Mouse (Mus musculus): ENCODE data around the gene Tcf20. TPM values are rescaled to one million over a fixed set of nuclear protein-coding genes. Genes with fewer than 3 reads are reported as not detected.

Tcf20 gene
- polyA plus RNA-seq, 1 experiment from 2014 or later: 16.0 TPM

GRCm38 (mm10) chr15:82989190-82989704, 1.6 kb upstream of the Tcf20 start:
- no peak for ATAC-seq
- WGBS: 70% methylated on average over 6 of the region's 6 CpGs
- H3K36me3 ChIP-seq: no peaks in the 10 kb centered on the region
- no peak overlapping the region for H3K4me2 ChIP-seq (replicated peaks)
- no peak overlapping the region for H3K4me3 ChIP-seq (replicated peaks)
- H3K9ac ChIP-seq (replicated peaks): no peak overlapping the region; the same call in 1 of the 2 replicates
- peaks cover 20% of the 10 kb centered on the region for H3K27me3 ChIP-seq
- peaks cover 85% of the 10 kb centered on the region for H3K4me1 ChIP-seq (replicated peaks)
- H3K9me3 ChIP-seq: no peaks in the 10 kb centered on the region
- no peak overlapping the region for H3K27ac ChIP-seq

GRCm38 (mm10) chr15:82987014-82987731, 499 bp downstream of the Tcf20 start:
- H3K4me2 ChIP-seq (replicated peaks): peak overlapping the region; percentile 93
- no peaks in the 10 kb centered on the region for H3K36me3 ChIP-seq
- ATAC-seq: peak; percentile 37; the same call in 1 of the 2 replicates
- no peaks in the 10 kb centered on the region for H3K9me3 ChIP-seq
- H3K27me3 ChIP-seq: peaks cover 20% of the 10 kb centered on the region
- peak overlapping the region; percentile 51 for H3K4me3 ChIP-seq (replicated peaks)
- peak overlapping the region; percentile 67 for H3K9ac ChIP-seq (replicated peaks)
- WGBS: 1% methylated on average over 38 of the region's 38 CpGs
- peak overlapping the region; percentile 47; the same call in 1 of the 2 replicates for H3K27ac ChIP-seq
- H3K4me1 ChIP-seq (replicated peaks): peaks cover 92% of the 10 kb centered on the region

GRCm38 (mm10) chr15:82984574-82984973, 3.1 kb downstream of the Tcf20 start:
- H3K36me3 ChIP-seq: no peaks in the 10 kb centered on the region
- H3K4me2 ChIP-seq (replicated peaks): peak overlapping the region; percentile 93
- peaks cover 85% of the 10 kb centered on the region for H3K4me1 ChIP-seq (replicated peaks)
- no peak for ATAC-seq
- no peaks in the 10 kb centered on the region for H3K9me3 ChIP-seq
- peak overlapping the region; percentile 93 for H3K27ac ChIP-seq
- peak overlapping the region; percentile 29; the same call in 1 of the 2 replicates for H3K9ac ChIP-seq (replicated peaks)
- H3K4me3 ChIP-seq (replicated peaks): no peak overlapping the region
- WGBS: 51% methylated on average over 7 of the region's 7 CpGs
- H3K27me3 ChIP-seq: peaks cover 20% of the 10 kb centered on the region

GRCm38 (mm10) chr15:82984097-82984496, 3.6 kb downstream of the Tcf20 start:
- no peak overlapping the region for H3K4me3 ChIP-seq (replicated peaks)
- H3K9me3 ChIP-seq: no peaks in the 10 kb centered on the region
- H3K4me1 ChIP-seq (replicated peaks): peaks cover 80% of the 10 kb centered on the region
- no peaks in the 10 kb centered on the region for H3K36me3 ChIP-seq
- peak overlapping the region; percentile 93 for H3K27ac ChIP-seq
- H3K9ac ChIP-seq (replicated peaks): peak overlapping the region; percentile 57; the same call in 1 of the 2 replicates
- peak overlapping the region; percentile 93 for H3K4me2 ChIP-seq (replicated peaks)
- ATAC-seq: no peak
- WGBS: 10% methylated on average over 4 of the region's 4 CpGs
- H3K27me3 ChIP-seq: peaks cover 20% of the 10 kb centered on the region

- Histone ChIP-seq H3K9ac (replicated peaks) (peak overlapping the region; percentile 57), H3K4me3 (replicated peaks) (peak overlapping the region; percentile 26), H3K4me2 (replicated peaks) (peak overlapping the region; percentile 93), H3K36me3 (no peaks in the 10 kb centered on the region), H3K27me3 (peaks cover 20% of the 10 kb centered on the region), H3K27ac (peak overlapping the region; percentile 93), H3K4me1 (replicated peaks) (peaks cover 74% of the 10 kb centered on the region), H3K9me3 (no peaks in the 10 kb centered on the region)
- 3% methylated on average over 9 of the region's 9 CpGs for WGBS
- peak; percentile 54 for ATAC-seq
These were observed 4.2 kb downstream of the Tcf20 start for GRCm38 (mm10) chr15:82983416-82984026.

- H3K9me3 ChIP-seq: no peaks in the 10 kb centered on the region
- peak overlapping the region; percentile 26 for H3K4me3 ChIP-seq (replicated peaks)
- H3K36me3 ChIP-seq: no peaks in the 10 kb centered on the region
- peaks cover 20% of the 10 kb centered on the region for H3K27me3 ChIP-seq
- H3K27ac ChIP-seq: peak overlapping the region; percentile 93
- H3K9ac ChIP-seq (replicated peaks): peak overlapping the region; percentile 57; the same call in 1 of the 2 replicates
- peak overlapping the region; percentile 93 for H3K4me2 ChIP-seq (replicated peaks)
- ATAC-seq: no peak; the same call in 1 of the 2 replicates
- H3K4me1 ChIP-seq (replicated peaks): peaks cover 68% of the 10 kb centered on the region
- 1% methylated on average over 16 of the region's 18 CpGs for WGBS
These were observed 4.8 kb downstream of the Tcf20 start for GRCm38 (mm10) chr15:82982724-82983415.

GRCm38 (mm10) chr15:82981676-82982520, 5.8 kb downstream of the Tcf20 start:
- H3K9me3 ChIP-seq: no peaks in the 10 kb centered on the region
- peaks cover 59% of the 10 kb centered on the region for H3K4me1 ChIP-seq (replicated peaks)
- H3K36me3 ChIP-seq: no peaks in the 10 kb centered on the region
- peak overlapping the region; percentile 93 for H3K27ac ChIP-seq
- H3K9ac ChIP-seq (replicated peaks): peak overlapping the region; percentile 57; the same call in 1 of the 2 replicates
- peaks cover 21% of the 10 kb centered on the region for H3K27me3 ChIP-seq
- peak overlapping the region; percentile 93 for H3K4me2 ChIP-seq (replicated peaks)
- H3K4me3 ChIP-seq (replicated peaks): no peak overlapping the region
- WGBS: 31% methylated on average over 15 of the region's 15 CpGs
- no peak for ATAC-seq

- 83% methylated on average over 1 of the region's 1 CpGs for WGBS
These were observed 8.1 kb downstream of the Tcf20 start for GRCm38 (mm10) chr15:82979531-82979930.

GRCm38 (mm10) chr15:82974471-82974870, 13.2 kb downstream of the Tcf20 start:
- Histone ChIP-seq H3K27ac (no peak overlapping the region), H3K36me3 (no peaks in the 10 kb centered on the region), H3K4me2 (replicated peaks) (no peak overlapping the region), H3K9me3 (no peaks in the 10 kb centered on the region), H3K4me3 (replicated peaks) (no peak overlapping the region), H3K4me1 (replicated peaks) (peaks cover 18% of the 10 kb centered on the region), H3K27me3 (peaks cover 12% of the 10 kb centered on the region; the same call in 1 of the 2 replicates), H3K9ac (replicated peaks) (0 out of 2 replicates have a peak overlapping the region, but pooled peaks have one; percentile 1)
- no peak for ATAC-seq
- 78% methylated on average over 1 of the region's 1 CpGs for WGBS

More at GRCm38 (mm10) chr15:82979531-82979930, 8.1 kb downstream of the Tcf20 start:
- Histone ChIP-seq H3K4me2 (replicated peaks) (no peak overlapping the region), H3K4me1 (replicated peaks) (peaks cover 49% of the 10 kb centered on the region), H3K9me3 (no peaks in the 10 kb centered on the region), H3K27me3 (peaks cover 14% of the 10 kb centered on the region; the same call in 1 of the 2 replicates), H3K4me3 (replicated peaks) (no peak overlapping the region), H3K36me3 (no peaks in the 10 kb centered on the region), H3K9ac (replicated peaks) (no peak overlapping the region), H3K27ac (no peak overlapping the region)
- no peak for ATAC-seq

- no peak for ATAC-seq
- Histone ChIP-seq H3K27ac (peak overlapping the region; percentile 79), H3K9me3 (no peaks in the 10 kb centered on the region), H3K27me3 (peaks cover 30% of the 10 kb centered on the region), H3K36me3 (no peaks in the 10 kb centered on the region), H3K4me3 (replicated peaks) (no peak overlapping the region), H3K9ac (replicated peaks) (no peak overlapping the region; the same call in 1 of the 2 replicates), H3K4me1 (replicated peaks) (peaks cover 36% of the 10 kb centered on the region), H3K4me2 (replicated peaks) (no peak overlapping the region; the same call in 1 of the 2 replicates)
- 25% methylated on average over 6 of the region's 6 CpGs for WGBS
These were observed 18.4 kb downstream of the Tcf20 start for GRCm38 (mm10) chr15:82969206-82969721.

GRCm38 (mm10) chr15:82968449-82968848, 19.2 kb downstream of the Tcf20 start:
- WGBS: 1% methylated on average over 22 of the region's 22 CpGs
- no peaks in the 10 kb centered on the region for H3K36me3 ChIP-seq
- H3K9ac ChIP-seq (replicated peaks): peak overlapping the region; percentile 55
- H3K4me3 ChIP-seq (replicated peaks): peak overlapping the region; percentile 18
- H3K27me3 ChIP-seq: peaks cover 30% of the 10 kb centered on the region
- peaks cover 40% of the 10 kb centered on the region for H3K4me1 ChIP-seq (replicated peaks)
- peak; percentile 82 for ATAC-seq
- H3K4me2 ChIP-seq (replicated peaks): peak overlapping the region; percentile 49
- H3K27ac ChIP-seq: peak overlapping the region; percentile 79
- no peaks in the 10 kb centered on the region for H3K9me3 ChIP-seq

Measured in midbrain, embryonic 13.5 days (tissue).